Mouse (Mus musculus): ENCODE measurements at regions not wholly inside any gene's neighbourhood (a gene's known extent, or its start where the extent isn't known, plus 50 kb on each side); places are given as distances from the start of the nearest gene placed in this dataset.

GRCm38 (mm10) chr19:59646231-59646630 is 188.1 kb downstream of the Emx2 start:
- Histone ChIP-seq H3K27me3 (ENCODE audit: control insufficient read depth, insufficient read depth, low read length) (no peaks in the 10 kb centered on the region), H3K4me2 (replicated peaks; ENCODE audit: low read depth, low read length, severe bottlenecking) (no peak overlapping the region), H3K27ac (replicated peaks; ENCODE audit: low read depth, low read length) (no peak overlapping the region), H3K9ac (ENCODE audit: low read depth, low read length, severe bottlenecking) (no peak overlapping the region), H3K4me1 (ENCODE audit: control insufficient read depth, insufficient read depth, low read length) (peaks cover 9% of the 10 kb centered on the region; the same call in 1 of the 2 replicates), H3K4me3 (replicated peaks; ENCODE audit: low read length) (no peak overlapping the region), H3K36me3 (ENCODE audit: control insufficient read depth, insufficient read depth, low read length) (no peaks in the 10 kb centered on the region), H3K9me3 (ENCODE audit: control insufficient read depth, low read length) (no peaks in the 10 kb centered on the region)
- WGBS: 38% methylated on average over 8 of the region's 8 CpGs
- DNase-seq (ENCODE audit: low spot score) (no peak), ATAC-seq (ENCODE audit: low FRiP score, low read depth) (no peak)
- TF ChIP-seq POLR2A (IDR thresholded peaks at IDR 0.05; ENCODE audit: borderline replicate concordance, extremely low read depth, insufficient read depth, insufficient read length): no peak

GRCm38 (mm10) chr19:59646656-59647055 is 188.5 kb downstream of the Emx2 start:
- Histone ChIP-seq H3K9me3 (ENCODE audit: control insufficient read depth, low read length) (no peaks in the 10 kb centered on the region), H3K4me3 (replicated peaks; ENCODE audit: low read length) (no peak overlapping the region), H3K4me2 (replicated peaks; ENCODE audit: low read depth, low read length, severe bottlenecking) (no peak overlapping the region), H3K9ac (ENCODE audit: low read depth, low read length, severe bottlenecking) (no peak overlapping the region), H3K27ac (replicated peaks; ENCODE audit: low read depth, low read length) (no peak overlapping the region), H3K36me3 (ENCODE audit: control insufficient read depth, insufficient read depth, low read length) (no peaks in the 10 kb centered on the region), H3K27me3 (ENCODE audit: control insufficient read depth, insufficient read depth, low read length) (no peaks in the 10 kb centered on the region), H3K4me1 (ENCODE audit: control insufficient read depth, insufficient read depth, low read length) (peaks cover 9% of the 10 kb centered on the region; the same call in 1 of the 2 replicates)
- WGBS: 14% methylated on average over 7 of the region's 7 CpGs
- ATAC-seq (ENCODE audit: low FRiP score, low read depth) (no peak), DNase-seq (ENCODE audit: low spot score) (no peak)
- TF ChIP-seq POLR2A (IDR thresholded peaks at IDR 0.05; ENCODE audit: borderline replicate concordance, extremely low read depth, insufficient read depth, insufficient read length): no peak

GRCm38 (mm10) chr19:59649421-59649820 is 191.2 kb downstream of the Emx2 start:
- DNase-seq (ENCODE audit: low spot score) (no peak), ATAC-seq (ENCODE audit: low FRiP score, low read depth) (no peak)
- no peak overlapping the region for H3K4me2 ChIP-seq (replicated peaks; ENCODE audit: low read depth, low read length, severe bottlenecking)
- no peaks in the 10 kb centered on the region for H3K27me3 ChIP-seq (ENCODE audit: control insufficient read depth, insufficient read depth, low read length)
- TF ChIP-seq POLR2A (IDR thresholded peaks at IDR 0.05; ENCODE audit: borderline replicate concordance, extremely low read depth, insufficient read depth, insufficient read length): no peak
- H3K27ac ChIP-seq (replicated peaks; ENCODE audit: low read depth, low read length): no peak overlapping the region
- no peaks in the 10 kb centered on the region for H3K9me3 ChIP-seq (ENCODE audit: control insufficient read depth, low read length)
- no peak overlapping the region for H3K4me3 ChIP-seq (replicated peaks; ENCODE audit: low read length)
- H3K9ac ChIP-seq (ENCODE audit: low read depth, low read length, severe bottlenecking): no peak overlapping the region
- H3K4me1 ChIP-seq (ENCODE audit: control insufficient read depth, insufficient read depth, low read length): peaks cover 9% of the 10 kb centered on the region; the same call in 1 of the 2 replicates
- WGBS: 81% methylated on average over 5 of the region's 5 CpGs
- H3K36me3 ChIP-seq (ENCODE audit: control insufficient read depth, insufficient read depth, low read length): no peaks in the 10 kb centered on the region

GRCm38 (mm10) chr19:59650611-59651329 is 192.6 kb downstream of the Emx2 start:
- Histone ChIP-seq H3K4me2 (replicated peaks; ENCODE audit: low read depth, low read length, severe bottlenecking) (no peak overlapping the region), H3K27ac (replicated peaks; ENCODE audit: low read depth, low read length) (no peak overlapping the region), H3K4me1 (ENCODE audit: control insufficient read depth, insufficient read depth, low read length) (peaks cover 9% of the 10 kb centered on the region; the same call in 1 of the 2 replicates), H3K4me3 (replicated peaks; ENCODE audit: low read length) (no peak overlapping the region), H3K36me3 (ENCODE audit: control insufficient read depth, insufficient read depth, low read length) (no peaks in the 10 kb centered on the region), H3K9ac (ENCODE audit: low read depth, low read length, severe bottlenecking) (no peak overlapping the region), H3K27me3 (ENCODE audit: control insufficient read depth, insufficient read depth, low read length) (no peaks in the 10 kb centered on the region), H3K9me3 (ENCODE audit: control insufficient read depth, low read length) (no peaks in the 10 kb centered on the region)
- DNase-seq (ENCODE audit: low spot score) (no peak), ATAC-seq (ENCODE audit: low FRiP score, low read depth) (no peak)
- 62% methylated on average over 10 of the region's 10 CpGs for WGBS
- no peak for TF ChIP-seq POLR2A (IDR thresholded peaks at IDR 0.05; ENCODE audit: borderline replicate concordance, extremely low read depth, insufficient read depth, insufficient read length)

GRCm38 (mm10) chr19:59653631-59654367 is 195.6 kb downstream of the Emx2 start:
- DNase-seq (ENCODE audit: low spot score) (no peak), ATAC-seq (ENCODE audit: low FRiP score, low read depth) (no peak)
- Histone ChIP-seq H3K27ac (replicated peaks; ENCODE audit: low read depth, low read length) (no peak overlapping the region), H3K4me1 (ENCODE audit: control insufficient read depth, insufficient read depth, low read length) (no peaks in the 10 kb centered on the region), H3K4me3 (replicated peaks; ENCODE audit: low read length) (no peak overlapping the region), H3K4me2 (replicated peaks; ENCODE audit: low read depth, low read length, severe bottlenecking) (no peak overlapping the region), H3K36me3 (ENCODE audit: control insufficient read depth, insufficient read depth, low read length) (no peaks in the 10 kb centered on the region), H3K27me3 (ENCODE audit: control insufficient read depth, insufficient read depth, low read length) (no peaks in the 10 kb centered on the region), H3K9ac (ENCODE audit: low read depth, low read length, severe bottlenecking) (no peak overlapping the region), H3K9me3 (ENCODE audit: control insufficient read depth, low read length) (no peaks in the 10 kb centered on the region)
- no peak for TF ChIP-seq POLR2A (IDR thresholded peaks at IDR 0.05; ENCODE audit: borderline replicate concordance, extremely low read depth, insufficient read depth, insufficient read length)
- WGBS: 53% methylated on average over 18 of the region's 18 CpGs

Measured in limb, embryonic 14.5 days (tissue).